Mouse (Mus musculus) liver, adult 2 months (tissue): Measurements from ENCODE around the gene Pigl.

Source experiments
- CTCF ChIP-seq: fragments of 200-500 bp; IDR thresholded peaks from 2 replicates; pipeline ENCODE4 v1.5.1; 2011; ENCODE audit warnings: low read depth, low read length, control low read depth
- POLR2A ChIP-seq: fragments of 200-500 bp; IDR thresholded peaks from 2 replicates; pipeline ENCODE4 v1.6.1; 2011; ENCODE audit warnings: low read length, control low read depth; ENCODE audit not compliant: insufficient read depth; ENCODE audit errors: extremely low read depth

- TF ChIP-seq CTCF: no peak
- TF ChIP-seq POLR2A: no peak
Observed at GRCm38 (mm10) chr11:62522283-62522682, 64.0 kb downstream of the Pigl start.
